Mouse (Mus musculus) left cerebral cortex, postnatal 10 days (tissue): ENCODE measurements at regions not wholly inside any gene's neighbourhood (a gene's known extent, or its start where the extent isn't known, plus 50 kb on each side); places are given as distances from the start of the nearest gene placed in this dataset.
"Not testable (repeated sequence)": the region's sequence is repeated elsewhere in the genome, so short reads cannot be mapped to it uniquely, and the experiment has no call there.

Source experiments
- DNase-seq, 2 experiments: peaks; one replicate each; pipeline ENCODE4 v3.0.0; 2021 to 2022; ENCODE audit warnings: low spot score in 2 of 2, mixed read lengths in 1 of 2; ENCODE audit errors: extremely low spot score in 1 of 2
- intact Hi-C: fragments of 180-260 bp; cut with DNase I; formaldehyde crosslinking; loops from one replicate; pipeline ENCODE4 v1.15.1; 2025

DNA sequence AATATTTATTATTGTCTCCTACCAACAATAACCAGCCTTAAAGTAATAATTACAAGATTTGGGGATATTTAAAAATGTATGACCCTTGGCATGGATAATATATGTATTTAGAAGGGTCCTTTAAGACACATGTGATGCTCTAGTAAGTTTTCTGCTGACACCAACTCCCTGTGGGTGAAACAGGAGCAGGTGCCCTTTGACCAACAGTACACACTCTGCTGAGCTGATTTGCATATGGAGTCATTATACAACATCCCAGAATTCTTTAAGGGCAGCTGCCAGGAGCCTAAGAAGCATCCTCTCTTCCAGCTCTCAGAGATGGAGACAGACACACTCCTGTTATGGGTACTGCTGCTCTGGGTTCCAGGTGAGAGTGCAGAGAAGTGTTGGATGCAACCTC is 274.1 kb downstream of the Rpia start:
- no peak for DNase-seq
- intact Hi-C loops, result no loop called here

- DNase-seq, result no peak
- intact Hi-C loops, result no loop called here
Measured at GRCm38 (mm10) chr6:70468623-70469479, 323.2 kb downstream of the Rpia start.

DNA sequence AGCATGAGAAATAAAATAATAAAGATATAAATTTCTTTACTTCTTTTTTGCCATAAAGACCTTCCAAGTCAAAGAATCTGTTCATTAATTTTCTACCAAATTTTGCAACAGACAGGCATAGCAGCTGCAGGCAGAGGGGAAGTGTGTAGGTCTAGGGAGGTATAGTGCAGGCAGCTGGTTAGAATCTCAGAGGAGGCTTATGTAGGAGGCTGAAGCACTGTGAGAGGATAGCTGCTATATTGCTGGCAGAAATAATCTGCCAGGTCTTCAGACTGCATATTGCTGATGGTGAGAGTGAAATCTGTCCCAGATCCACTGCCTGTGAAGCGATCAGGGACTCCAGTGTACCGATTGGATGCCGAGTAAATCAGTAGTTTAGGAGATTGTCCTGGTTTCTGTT is 334.8 kb downstream of the Rpia start:
- DNase-seq, result no peak
- intact Hi-C loops, result no loop called here

DNA sequence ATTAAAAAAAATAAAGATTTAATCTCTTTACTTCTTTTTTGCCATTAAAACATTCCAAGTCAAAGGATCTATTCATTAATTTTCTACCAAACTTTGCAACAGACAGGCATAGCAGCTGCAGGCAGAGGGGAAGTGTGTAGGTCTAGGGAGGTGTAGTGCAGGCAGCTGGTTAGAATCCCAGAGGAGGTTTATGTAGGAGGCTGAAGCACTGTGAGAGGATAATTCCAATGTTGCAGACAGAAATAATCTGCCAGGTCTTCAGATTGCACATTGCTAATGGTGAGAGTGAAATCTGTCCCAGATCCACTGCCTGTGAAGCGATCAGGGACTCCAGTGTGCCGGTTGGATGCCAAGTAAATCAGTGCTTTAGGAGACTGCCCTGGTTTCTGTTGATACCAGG is 357.3 kb downstream of the Rpia start:
- intact Hi-C loops, DNase-seq: not testable (repeated sequence)

- intact Hi-C loops, result not testable (repeated sequence)
Measured at GRCm38 (mm10) chr6:70406290-70406689, 385.7 kb downstream of the Rpia start.

GRCm38 (mm10) chr6:70389850-70390249 is 402.2 kb downstream of the Rpia start:
- DNase-seq, intact Hi-C loops: not testable (repeated sequence)

More at GRCm38 (mm10) chr6:70406290-70406689, 385.7 kb downstream of the Rpia start:
- DNase-seq, result not testable (repeated sequence)

DNA sequence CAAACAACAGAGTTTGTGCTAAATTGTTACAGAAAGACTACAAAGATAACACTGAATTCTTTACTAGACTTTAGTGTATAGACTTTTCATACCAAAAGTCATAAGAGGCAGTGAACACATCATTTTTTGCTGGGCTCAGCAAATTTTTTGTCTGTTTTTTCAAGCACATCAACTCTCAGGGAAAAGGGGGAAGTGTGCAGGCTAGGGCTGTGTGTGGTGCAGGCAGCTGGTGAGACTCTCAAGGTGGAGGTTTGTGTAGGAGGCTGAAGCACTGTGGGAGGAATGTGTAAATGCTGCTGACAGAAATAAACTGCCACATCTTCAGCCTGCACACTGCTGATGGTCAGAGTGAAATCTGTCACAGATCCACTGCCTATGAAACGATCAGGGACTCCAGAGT is 405.6 kb downstream of the Rpia start:
- intact Hi-C loops, DNase-seq: not testable (repeated sequence)

- intact Hi-C loops, result not testable (repeated sequence)
Measured at GRCm38 (mm10) chr6:70379339-70379738, 412.7 kb downstream of the Rpia start.

DNA sequence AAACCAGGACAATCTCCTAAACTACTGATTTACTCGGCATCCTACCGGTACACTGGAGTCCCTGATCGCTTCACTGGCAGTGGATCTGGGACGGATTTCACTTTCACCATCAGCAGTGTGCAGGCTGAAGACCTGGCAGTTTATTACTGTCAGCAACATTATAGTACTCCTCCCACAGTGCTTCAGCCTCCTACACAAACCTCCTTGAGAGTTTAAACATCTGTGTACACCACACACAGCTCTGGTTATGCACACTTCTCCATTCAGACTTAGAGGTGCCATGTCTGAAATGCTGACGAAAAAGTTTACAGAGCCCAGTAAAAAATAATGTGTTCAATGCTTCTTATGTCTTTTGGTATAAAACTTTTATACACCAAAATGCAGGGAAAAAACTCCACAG is 420.2 kb downstream of the Rpia start:
- DNase-seq, intact Hi-C loops: not testable (repeated sequence)

More at GRCm38 (mm10) chr6:70379339-70379738, 412.7 kb downstream of the Rpia start:
- not testable (repeated sequence) for DNase-seq

DNA sequence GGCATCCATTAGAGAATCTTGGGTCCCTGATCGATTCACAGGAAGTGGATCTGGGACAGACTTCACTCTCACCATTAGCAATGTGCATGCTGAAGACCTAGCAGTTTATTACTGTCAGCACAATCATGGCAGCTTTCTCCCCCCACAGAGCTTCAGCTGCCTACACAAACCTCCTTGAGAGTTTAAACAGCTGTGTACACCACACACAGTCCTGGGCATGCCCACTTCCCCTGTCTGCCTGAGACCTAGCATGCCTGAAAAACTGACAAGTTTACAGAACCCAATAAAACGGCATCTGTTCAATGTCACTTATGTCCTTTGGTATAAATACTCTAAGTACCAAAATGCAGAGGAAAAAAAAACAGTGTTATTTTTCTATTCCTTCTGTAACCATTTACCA is 435.7 kb downstream of the Rpia start:
- intact Hi-C loops, result no loop called here
- DNase-seq, result no peak

DNA sequence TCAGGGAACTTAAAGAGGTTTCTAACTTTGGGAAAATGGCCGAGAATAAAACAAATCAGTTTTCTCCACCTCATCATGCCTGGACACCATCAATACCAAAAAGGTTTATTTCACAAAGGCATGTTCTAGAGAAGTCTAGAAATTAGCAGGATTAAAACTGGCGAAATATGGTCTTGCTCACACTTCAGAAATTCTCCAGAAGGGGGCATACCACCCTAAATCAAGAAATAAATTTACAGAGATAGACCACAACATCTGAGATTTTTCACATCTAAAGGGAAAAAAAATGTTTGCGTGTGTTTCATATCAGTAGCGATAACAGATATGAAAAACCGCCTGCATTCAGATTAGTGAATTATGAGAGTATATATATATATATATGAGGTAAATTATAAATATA is 449.9 kb downstream of the Rpia start:
- intact Hi-C loops, result no loop called here
- DNase-seq, result no peak

DNA sequence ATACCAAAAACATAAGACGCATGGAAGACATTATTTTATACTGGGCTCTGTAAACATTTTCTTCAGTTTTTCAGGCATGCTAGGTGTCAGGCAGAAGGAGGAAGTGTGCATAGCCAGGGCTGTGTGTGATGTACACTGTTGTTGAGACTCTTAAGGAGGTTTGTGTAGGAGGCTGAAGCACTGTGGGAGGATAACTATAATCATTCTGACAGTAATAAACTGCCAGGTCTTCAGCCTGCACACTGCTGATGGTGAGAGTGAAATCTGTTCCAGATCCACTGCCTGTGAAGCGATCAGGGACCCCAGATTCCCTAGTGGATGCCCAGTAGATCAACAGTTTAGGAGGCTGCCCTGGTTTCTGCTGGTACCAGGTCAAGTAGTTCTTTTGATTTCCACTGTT is 451.3 kb downstream of the Rpia start:
- intact Hi-C loops, result not testable (repeated sequence)

GRCm38 (mm10) chr6:70315318-70315717 is 476.7 kb downstream of the Rpia start:
- DNase-seq, result no peak
- intact Hi-C loops, result no loop called here

More for the DNA sequence above, 451.3 kb downstream of the Rpia start:
- DNase-seq, result not testable (repeated sequence)

- intact Hi-C loops, result not testable (repeated sequence)
- peak in 1 of 2 experiments; percentile 2 for DNase-seq
Measured at GRCm38 (mm10) chr6:70314667-70315066, 477.4 kb downstream of the Rpia start.

DNA sequence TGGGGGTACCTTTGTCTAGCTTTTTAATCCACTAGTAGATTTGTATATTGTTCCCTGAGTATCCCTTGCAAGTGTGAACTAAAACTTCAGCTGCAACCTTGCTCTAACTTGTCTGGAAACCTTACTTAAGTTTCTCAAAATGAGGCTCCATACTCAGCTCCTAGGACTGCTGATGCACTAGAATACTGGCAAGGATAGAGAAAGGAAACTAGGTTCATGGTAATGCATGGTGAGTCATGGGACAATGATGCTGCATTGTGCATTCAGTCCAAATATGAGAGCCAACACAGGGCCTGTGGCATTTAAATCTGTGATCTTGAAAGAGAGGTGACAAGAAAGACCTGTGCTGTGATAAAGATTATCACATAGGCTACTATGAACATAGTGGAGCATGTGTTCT is 490.9 kb downstream of the Rpia start:
- intact Hi-C loops, result loop anchor here (5.0 kb wide), 1 partner anchor 184 kb away; no protein-coding TSS in a partner anchor
- DNase-seq, result not testable (repeated sequence)

GRCm38 (mm10) chr6:70260227-70260626 is 531.8 kb downstream of the Rpia start:
- intact Hi-C loops, DNase-seq: not testable (repeated sequence)

DNA sequence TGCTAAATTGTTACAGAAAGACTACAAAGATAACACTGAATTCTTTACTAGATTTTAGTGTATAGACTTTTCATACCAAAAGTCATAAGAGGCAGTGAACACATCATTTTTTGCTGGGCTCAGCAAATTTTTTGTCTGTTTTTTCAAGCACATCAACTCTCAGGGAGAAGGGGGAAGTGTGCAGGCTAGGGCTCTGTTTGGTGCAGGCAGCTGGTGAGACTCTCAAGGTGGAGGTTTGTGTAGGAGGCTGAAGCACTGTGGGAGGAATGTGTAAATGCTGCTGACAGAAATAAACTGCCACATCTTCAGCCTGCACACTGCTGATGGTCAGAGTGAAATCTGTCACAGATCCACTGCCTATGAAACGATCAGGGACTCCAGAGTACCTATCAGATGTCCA is 551.9 kb downstream of the Rpia start:
- DNase-seq, intact Hi-C loops: not testable (repeated sequence)

DNA sequence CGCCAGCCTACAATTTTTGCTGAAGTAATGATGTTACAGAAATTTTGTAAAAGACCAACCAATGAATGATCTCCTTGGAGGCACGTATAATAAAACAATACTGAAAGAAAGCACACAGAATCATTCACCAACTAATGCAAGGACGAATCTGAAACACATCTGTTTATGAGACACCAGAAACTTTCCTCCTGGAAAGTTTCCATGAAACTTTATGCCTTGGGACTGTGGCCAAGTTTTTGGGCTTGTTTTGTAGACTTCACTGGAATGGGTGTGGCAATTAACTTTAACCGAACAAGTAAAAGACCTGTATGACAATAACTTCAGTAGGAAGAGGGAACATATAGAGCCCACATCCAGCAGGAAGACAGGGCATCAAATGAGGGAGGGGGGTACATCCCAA is 564.9 kb downstream of the Rpia start:
- intact Hi-C loops, result no loop called here

DNA sequence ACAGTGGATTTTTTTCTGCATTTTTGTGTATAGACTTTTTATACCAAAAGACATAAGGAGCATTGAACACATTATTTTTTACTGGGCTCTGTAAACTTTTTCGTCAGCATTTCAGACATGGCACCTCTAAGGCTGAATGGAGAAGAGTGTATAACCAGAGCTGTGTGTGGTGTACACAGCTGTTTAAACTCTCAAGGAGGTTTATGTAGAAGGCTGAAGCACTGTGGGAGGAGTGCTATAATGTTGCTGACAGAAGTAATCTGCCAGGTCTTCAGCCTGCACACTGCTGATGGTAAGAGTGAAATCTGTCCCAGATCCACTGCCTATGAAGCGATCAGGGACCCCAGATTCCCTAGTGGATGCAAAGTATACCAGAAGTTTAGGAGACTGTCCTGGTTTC is 575.4 kb downstream of the Rpia start:
- DNase-seq, intact Hi-C loops: not testable (repeated sequence)

More for the DNA sequence above, 564.9 kb downstream of the Rpia start:
- DNase-seq, result no peak

GRCm38 (mm10) chr6:70215781-70216180 is 576.3 kb downstream of the Rpia start:
- intact Hi-C loops, DNase-seq: not testable (repeated sequence)
